Mouse (Mus musculus) NIH3T3 (cell line): ENCODE results near the gene Rftn1.
A peak's percentile ranks its signal among the peaks of the same experiment; 100 is the strongest.
"Not testable (repeated sequence)": the region's sequence is repeated elsewhere in the genome, so short reads cannot be mapped to it uniquely, and the experiment has no call there.

Source experiments
- DNase-seq: peaks from one replicate; pipeline ENCODE4 v3.0.0-alpha.2; 2012; ENCODE audit warnings: low read depth

The Rftn1 gene

GRCm38 (mm10) chr17:50190131-50191015, at the start of gene Rftn1:
Gene Rftn1 (minus strand): TSS chr17:50190674.
- DNase-seq: no peak

GRCm38 (mm10) chr17:50237818-50238610, 47.5 kb upstream of the Rftn1 start:
- no peak for DNase-seq

- DNase-seq: peak; percentile 84
These were observed 46.9 kb upstream of the Rftn1 start for GRCm38 (mm10) chr17:50237436-50237709.

GRCm38 (mm10) chr17:50236702-50237435, 46.4 kb upstream of the Rftn1 start:
- no peak for DNase-seq

- no peak for DNase-seq
These were observed 45.6 kb upstream of the Rftn1 start for GRCm38 (mm10) chr17:50235943-50236701.

- DNase-seq: no peak
These were observed 43.5 kb upstream of the Rftn1 start for GRCm38 (mm10) chr17:50233956-50234355.

GRCm38 (mm10) chr17:50232821-50233220, 42.3 kb upstream of the Rftn1 start:
- no peak for DNase-seq

GRCm38 (mm10) chr17:50231206-50231605, 40.7 kb upstream of the Rftn1 start:
- DNase-seq: no peak

GRCm38 (mm10) chr17:50229534-50229933, 39.1 kb upstream of the Rftn1 start:
- no peak for DNase-seq

GRCm38 (mm10) chr17:50227366-50227765, 36.9 kb upstream of the Rftn1 start:
- DNase-seq: no peak

- no peak for DNase-seq
These were observed 34.2 kb upstream of the Rftn1 start for GRCm38 (mm10) chr17:50224718-50225117.

GRCm38 (mm10) chr17:50217978-50218377, 27.5 kb upstream of the Rftn1 start:
- DNase-seq: no peak

GRCm38 (mm10) chr17:50215104-50215503, 24.6 kb upstream of the Rftn1 start:
- DNase-seq: peak; percentile 19

- DNase-seq: no peak
These were observed 22.6 kb upstream of the Rftn1 start for GRCm38 (mm10) chr17:50213117-50213516.

GRCm38 (mm10) chr17:50211816-50212215, 21.3 kb upstream of the Rftn1 start:
- DNase-seq: no peak

GRCm38 (mm10) chr17:50209831-50210230, 19.4 kb upstream of the Rftn1 start:
- DNase-seq: no peak

GRCm38 (mm10) chr17:50208137-50209045, 17.9 kb upstream of the Rftn1 start:
- no peak for DNase-seq

GRCm38 (mm10) chr17:50206262-50206661, 15.8 kb upstream of the Rftn1 start:
- DNase-seq: not testable (repeated sequence)

- DNase-seq: not testable (repeated sequence)
These were observed 15.4 kb upstream of the Rftn1 start for GRCm38 (mm10) chr17:50205840-50206239.

- DNase-seq: no peak
These were observed 14.8 kb upstream of the Rftn1 start for GRCm38 (mm10) chr17:50205152-50205782.
